Mouse (Mus musculus): ENCODE data around the gene Cdc34b. TPM values are rescaled to one million over a fixed set of nuclear protein-coding genes. Genes with fewer than 3 reads are reported as not detected.

Gene Cdc34b
- polyA plus RNA-seq, 1 experiment from 2014 or later, result not detected

Other genes with a start within 250 kb of the Cdc34b start
- 2.8 and 3.0 TPM in 2 replicates for gene Epn3, start 241.8 kb upstream of the Cdc34b start, polyA plus RNA-seq (2015; fragmentation: Nextera tagmentation; extraction: Ambion mirVana)
- 3.7 and 5.5 TPM in 2 replicates for gene Mycbpap, start 220.0 kb upstream of the Cdc34b start, polyA plus RNA-seq (2015; fragmentation: Nextera tagmentation; extraction: Ambion mirVana)
- gene Rsad1, start 192.5 kb upstream of the Cdc34b start, polyA plus RNA-seq (2015; fragmentation: Nextera tagmentation; extraction: Ambion mirVana), result 10.0 and 11.7 TPM in 2 replicates
- 0.39 and 0.72 TPM in 2 replicates for gene Chad, start 176.7 kb upstream of the Cdc34b start, polyA plus RNA-seq (2015; fragmentation: Nextera tagmentation; extraction: Ambion mirVana)
- gene Acsf2, start 139.9 kb upstream of the Cdc34b start, polyA plus RNA-seq (2015; fragmentation: Nextera tagmentation; extraction: Ambion mirVana), result 1.8 and 2.3 TPM in 2 replicates
- 153 and 171 TPM in 2 replicates for gene Lrrc59, start 112.0 kb upstream of the Cdc34b start, polyA plus RNA-seq (2015; fragmentation: Nextera tagmentation; extraction: Ambion mirVana)
- gene Mrpl27, start 88.0 kb upstream of the Cdc34b start, polyA plus RNA-seq (2015; fragmentation: Nextera tagmentation; extraction: Ambion mirVana), result 141 and 157 TPM in 2 replicates
- 3.5 and 4.4 TPM in 2 replicates for gene Eme1, start 87.8 kb upstream of the Cdc34b start, polyA plus RNA-seq (2015; fragmentation: Nextera tagmentation; extraction: Ambion mirVana)
- 13.0 and 14.4 TPM in 2 replicates for gene Xylt2, start 64.3 kb upstream of the Cdc34b start, polyA plus RNA-seq (2015; fragmentation: Nextera tagmentation; extraction: Ambion mirVana)
- 0.27 and 0.35 TPM in 2 replicates for gene Gm11541, start 37.3 kb upstream of the Cdc34b start, polyA plus RNA-seq (2015; fragmentation: Nextera tagmentation; extraction: Ambion mirVana)
- not detected in 2 replicates for gene Tmem92, start 40.9 kb downstream of the Cdc34b start, polyA plus RNA-seq (2015; fragmentation: Nextera tagmentation; extraction: Ambion mirVana)
- gene Col1a1, start 194.4 kb downstream of the Cdc34b start, polyA plus RNA-seq (2015; fragmentation: Nextera tagmentation; extraction: Ambion mirVana), result 105 and 275 TPM in 2 replicates
- gene Hils1, start 225.8 kb downstream of the Cdc34b start, polyA plus RNA-seq (2015; fragmentation: Nextera tagmentation; extraction: Ambion mirVana), result not detected in 2 replicates
- 0.24 and 1.3 TPM in 2 replicates for gene Sgca, start 234.5 kb downstream of the Cdc34b start, polyA plus RNA-seq (2015; fragmentation: Nextera tagmentation; extraction: Ambion mirVana)
- gene Ppp1r9b, start 249.3 kb downstream of the Cdc34b start, polyA plus RNA-seq (2015; fragmentation: Nextera tagmentation; extraction: Ambion mirVana), result 17.8 and 18.8 TPM in 2 replicates